ENCODE assay signal across 13 mouse cellular contexts in genomic region chr17:5284783-5285182, GRCm38 (mm10).
A peak's percentile ranks its signal among the peaks of the same experiment; 100 is the strongest.
DNase-seq lines count a peak whose midpoint lies in the region; ATAC-seq lines count a peak whose summit lies in the region.
"Had no signal": no experiment of that assay in that cellular context is flagged by ENCODE, and none has a peak within 500 bp of the region (broad histone marks: within the 10 kb centered on the region; RNA-seq: fewer than 3 reads in every experiment).

No protein-coding gene starts in this region.

- ATAC-seq in heart, embryonic 15.5 days (replicated peaks; ENCODE audit: insufficient number of reproducible peaks, insufficient read depth, low FRiP score, low read depth), result 0 out of 2 replicates have a peak, but pooled peaks have one; percentile 15
- no peak for ATAC-seq in inflammation-experienced regulatory T-cells, adult 6 months
- ATAC-seq: lung, postnatal 0 days had no signal

- WGBS in heart, embryonic 15.5 days, result 83% methylated on average over 10 of the region's 10 CpGs
- 88% methylated on average over 10 of the region's 10 CpGs for WGBS in heart, embryonic 10.5 days

- H3K4me1 ChIP-seq in heart, embryonic 15.5 days (replicated peaks), result peaks cover 26% of the 10 kb centered on the region
- peaks cover 28% of the 10 kb centered on the region; the same call in 1 of the 2 replicates for H3K4me1 ChIP-seq in heart, embryonic 10.5 days

- no peaks in the 10 kb centered on the region for H3K9me3 ChIP-seq in heart, embryonic 15.5 days (replicated peaks)
- H3K9me3 ChIP-seq in heart, embryonic 10.5 days, result no peaks in the 10 kb centered on the region
- H3K9me3 ChIP-seq: limb, embryonic 13.5 days had no signal

- H3K27me3 ChIP-seq in heart, embryonic 15.5 days, result no peaks in the 10 kb centered on the region
- no peaks in the 10 kb centered on the region for H3K27me3 ChIP-seq in heart, embryonic 10.5 days (ENCODE audit: insufficient read depth, poor library complexity, severe bottlenecking)
- H3K27me3 ChIP-seq: limb, embryonic 13.5 days had no signal

- H3K27ac ChIP-seq in heart, embryonic 15.5 days, result no peak overlapping the region
- no peak overlapping the region for H3K27ac ChIP-seq in heart, embryonic 10.5 days
- H3K27ac ChIP-seq: kidney, postnatal 0 days; limb, embryonic 13.5 days had no signal

- H3K36me3 ChIP-seq in heart, embryonic 15.5 days, result no peaks in the 10 kb centered on the region
- H3K36me3 ChIP-seq in heart, embryonic 10.5 days, result peaks cover 2% of the 10 kb centered on the region; the same call in 1 of the 2 replicates

- H3K9ac ChIP-seq in heart, embryonic 15.5 days, result no peak overlapping the region
- H3K9ac ChIP-seq: limb, embryonic 13.5 days had no signal

- H3K4me3 ChIP-seq in heart, embryonic 15.5 days, result no peak overlapping the region
- no peak overlapping the region for H3K4me3 ChIP-seq in heart, embryonic 10.5 days
- H3K4me3 ChIP-seq: limb, embryonic 13.5 days; myocyte had no signal

- no peak for DNase-seq in heart, embryonic 10.5 days (ENCODE audit: low spot score)
- DNase-seq in right cerebral cortex, adult 2 months (ENCODE audit: low spot score in 2 of 2), result peak; percentile 49 to 61
- no peak for DNase-seq in right cerebral cortex, postnatal 14 days
- peak; percentile 66 for DNase-seq in layer of hippocampus, adult 9-11 months
- peak; percentile 85 to 86 for DNase-seq in right cerebral cortex, postnatal 10 days (ENCODE audit: low spot score in 2 of 2)
- no peak for DNase-seq in gastrocnemius, adult 8-10 months (ENCODE audit: low spot score in 2 of 2)
- DNase-seq: embryo, embryonic 11 days had no signal

- no peak overlapping the region for H3K4me2 ChIP-seq in heart, embryonic 15.5 days
- H3K4me2 ChIP-seq: limb, embryonic 13.5 days had no signal

Comparison
In these comparisons a context has a peak if more than half of its experiments do, and no peak if none do; other contexts are left out.
1. DNase-seq: peak in right cerebral cortex, adult 2 months (2 of 2), layer of hippocampus, adult 9-11 months (single experiment) and right cerebral cortex, postnatal 10 days (2 of 2); none in heart, embryonic 10.5 days (single experiment), right cerebral cortex, postnatal 14 days (single experiment) and gastrocnemius, adult 8-10 months (0 of 2).